Mouse (Mus musculus): ENCODE data around the gene Fam131a.

DNA sequence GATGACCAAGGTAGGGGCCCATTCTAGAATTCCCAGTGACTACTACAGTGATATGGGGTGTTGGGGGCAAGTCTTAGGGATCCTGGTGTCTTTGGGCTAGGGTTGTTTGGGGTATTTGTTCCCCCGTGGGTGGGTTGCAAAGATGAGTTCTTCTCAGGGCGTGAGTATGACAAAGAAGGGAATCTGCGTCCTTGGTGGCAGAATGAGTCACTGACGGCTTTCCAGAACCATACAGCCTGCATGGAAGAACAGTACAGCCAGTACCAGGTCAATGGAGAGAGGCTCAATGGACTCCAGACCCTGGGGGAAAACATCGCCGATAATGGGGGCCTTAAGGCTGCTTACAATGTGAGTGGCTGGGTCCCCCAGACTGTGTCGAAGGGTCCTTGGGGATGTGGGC lies 49.1 kb upstream of the Fam131a start:
- TF ChIP-seq CTCF (IDR thresholded peaks at IDR 0.05; ENCODE audit: insufficient read depth, low read depth, low read length) = no peak
- TF ChIP-seq POLR2A (IDR thresholded peaks at IDR 0.05; ENCODE audit: insufficient read depth, low read depth, low read length) = no peak
